Mouse (Mus musculus): Measurements from ENCODE around the gene Uvrag.

DNA sequence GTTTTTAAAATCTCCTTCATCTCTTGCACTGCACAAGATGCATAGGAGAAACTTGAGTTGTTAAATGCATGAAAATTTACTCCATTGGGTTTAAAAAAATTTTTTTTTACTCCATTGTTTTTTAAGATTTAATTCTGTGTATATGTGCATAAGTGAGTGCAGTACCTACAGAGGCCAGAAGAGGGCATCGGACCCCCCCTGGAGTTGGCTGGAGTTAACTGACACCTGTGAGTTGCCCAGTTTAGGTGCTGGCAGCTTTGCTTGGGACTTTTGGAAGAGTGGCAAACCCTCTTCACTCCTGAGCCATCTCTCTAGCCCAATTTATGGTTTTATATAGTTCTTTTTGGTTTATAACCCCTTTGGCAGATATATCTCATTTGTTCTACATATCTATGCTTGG is 239.8 kb downstream of the Uvrag start:
- TF ChIP-seq GATA1 (IDR thresholded peaks at IDR 0.05; ENCODE audit: low read depth, low read length) (no peak), EP300 (IDR thresholded peaks at IDR 0.05; ENCODE audit: low read depth in 1 of 2, low read length in 2 of 2) (no peak), CTCF (IDR thresholded peaks at IDR 0.05 in 2 of 3, conservative IDR thresholded peaks at IDR 0.05 in 1 of 3; ENCODE audit: control insufficient read depth in 1 of 3, insufficient read depth in 1 of 3, low read depth in 2 of 3, low read length in 3 of 3, poor library complexity in 1 of 3, severe bottlenecking in 1 of 3) (peak; percentile 51 to 66 (median 63)), JUND (IDR thresholded peaks at IDR 0.05; ENCODE audit: low read depth, low read length) (no peak), CHD2 (IDR thresholded peaks at IDR 0.05; ENCODE audit: low read length) (no peak), TBP (IDR thresholded peaks at IDR 0.05; ENCODE audit: low read depth, low read length) (no peak), CHD1 (IDR thresholded peaks at IDR 0.05; ENCODE audit: low read depth, low read length) (no peak)
